Mouse (Mus musculus): Measurements from ENCODE around the gene Pmpca.

DNA sequence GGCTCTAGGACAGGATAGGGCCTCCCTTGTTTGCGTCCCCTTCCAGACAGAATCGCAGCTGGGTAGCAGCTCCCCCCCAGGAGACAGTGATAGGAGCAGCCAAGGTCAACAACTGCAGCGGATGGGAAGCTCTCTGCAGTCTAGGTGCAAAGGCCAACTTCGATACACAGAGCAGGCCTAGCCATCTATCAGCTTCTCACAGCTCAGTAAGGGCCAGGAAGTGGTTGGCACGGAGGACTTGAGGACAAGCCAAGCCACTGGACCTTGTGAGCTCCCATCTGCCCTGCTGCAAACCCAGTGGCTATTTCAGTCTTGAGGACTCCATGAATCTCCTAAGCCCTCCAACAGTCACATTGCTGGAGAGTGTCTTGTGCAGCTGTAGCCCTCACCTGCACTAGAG, 10.5 kb downstream of the Pmpca start:
- no peak for TF ChIP-seq CTCF (conservative IDR thresholded peaks at IDR 0.05; ENCODE audit: low read length)
- TF ChIP-seq NANOG (IDR thresholded peaks at IDR 0.05; ENCODE audit: borderline replicate concordance, low read length), result no peak
